Mouse (Mus musculus): ENCODE data around the gene Hspb8. TPM values are rescaled to one million over a fixed set of nuclear protein-coding genes. Genes with fewer than 3 reads are reported as not detected.
A peak's percentile ranks its signal among the peaks of the same experiment; 100 is the strongest.
"Not testable (repeated sequence)": the region's sequence is repeated elsewhere in the genome, so short reads cannot be mapped to it uniquely, and the experiment has no call there.

Hspb8 gene
- polyA plus RNA-seq, 1 experiment = 12.8 TPM

DNA sequence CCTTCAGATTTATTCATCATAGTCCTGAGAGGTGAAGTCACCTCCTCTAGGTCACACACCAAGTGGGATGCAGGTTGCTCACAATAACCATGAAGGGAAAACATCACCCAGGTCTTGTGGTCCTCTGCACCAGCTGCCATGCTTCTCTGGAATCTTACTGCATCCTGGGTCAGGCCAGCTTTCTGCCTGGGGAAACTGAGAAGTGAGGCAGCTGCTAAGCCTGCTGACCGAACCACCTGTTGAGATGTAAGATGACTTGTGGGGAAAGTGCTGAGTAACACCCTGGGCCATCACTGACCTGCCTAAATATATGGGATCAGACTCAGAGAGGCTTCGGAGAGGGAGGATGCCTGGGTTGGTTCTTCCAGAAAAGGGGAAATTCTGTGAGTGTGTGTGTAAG, 4.0 kb upstream of the Hspb8 start:
- WGBS = 80% methylated on average over 2 of the region's 2 CpGs
- no peak overlapping the region for H3K27ac ChIP-seq (ENCODE audit: insufficient read depth, low read depth, low read length)
- TF ChIP-seq POLR2A (IDR thresholded peaks at IDR 0.05; ENCODE audit: low read depth, low read length) (no peak), CTCF (conservative IDR thresholded peaks at IDR 0.05; ENCODE audit: insufficient read depth, insufficient read length, low read depth, low read length) (no peak)
- no peaks in the 10 kb centered on the region for H3K27me3 ChIP-seq (replicated peaks; ENCODE audit: control insufficient read depth, insufficient read depth, low read length)
- no peak for DNase-seq
- no peaks in the 10 kb centered on the region for H3K36me3 ChIP-seq (ENCODE audit: control insufficient read depth, insufficient read depth, low read length)
- H3K4me3 ChIP-seq (ENCODE audit: insufficient read depth, low read depth, low read length) = no peak overlapping the region
- no peaks in the 10 kb centered on the region for H3K4me1 ChIP-seq (ENCODE audit: control insufficient read depth, insufficient read depth, low read length)

DNA sequence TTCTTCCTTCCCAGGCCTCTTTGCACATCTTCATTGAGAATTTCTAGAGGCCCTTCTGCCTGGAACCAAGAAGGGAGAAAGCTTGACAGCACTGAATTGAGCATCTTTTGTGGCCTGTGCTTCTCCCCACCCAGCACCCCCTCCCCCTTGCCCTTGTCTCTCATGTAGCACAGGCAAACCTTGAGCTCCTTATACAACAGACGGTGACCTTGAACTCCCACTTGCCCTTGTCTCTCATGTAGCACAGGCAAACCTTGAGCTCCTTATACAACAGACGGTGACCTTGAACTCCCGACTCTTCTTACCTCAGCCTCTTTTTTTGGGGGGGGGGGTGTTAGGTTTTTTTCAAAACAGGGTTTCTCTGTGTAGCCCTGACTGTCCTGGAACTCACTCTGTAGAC, 3.0 kb upstream of the Hspb8 start:
- not testable (repeated sequence) for H3K36me3 ChIP-seq (ENCODE audit: control insufficient read depth, insufficient read depth, low read length); DNase-seq; H3K4me1 ChIP-seq (ENCODE audit: control insufficient read depth, insufficient read depth, low read length); H3K4me3 ChIP-seq (ENCODE audit: insufficient read depth, low read depth, low read length); H3K27ac ChIP-seq (ENCODE audit: insufficient read depth, low read depth, low read length); H3K27me3 ChIP-seq (replicated peaks; ENCODE audit: control insufficient read depth, insufficient read depth, low read length)
- WGBS = 83% methylated on average over 3 of the region's 3 CpGs

DNA sequence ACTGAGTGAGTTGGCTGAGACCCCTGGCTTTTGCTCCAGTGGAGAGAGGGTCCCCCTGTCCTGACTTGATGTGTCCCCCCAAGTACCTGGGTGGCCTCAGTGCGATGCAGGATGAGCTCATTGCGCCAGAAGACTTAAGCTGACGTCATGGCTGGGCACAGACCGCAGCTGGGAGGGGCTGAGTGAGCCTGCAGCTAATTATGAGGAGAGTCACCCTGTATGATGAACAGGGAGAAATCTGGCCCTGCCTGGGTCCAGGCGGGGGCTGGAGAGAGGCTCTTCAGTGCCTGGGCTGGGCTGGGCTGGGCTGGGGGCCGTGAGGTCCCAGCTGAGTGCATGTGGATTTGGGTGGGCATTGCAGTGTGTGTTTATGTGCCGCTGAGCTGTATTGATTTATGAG, 2.6 kb upstream of the Hspb8 start:
- Histone ChIP-seq H3K36me3 (ENCODE audit: control insufficient read depth, insufficient read depth, low read length) (no peaks in the 10 kb centered on the region), H3K4me1 (ENCODE audit: control insufficient read depth, insufficient read depth, low read length) (no peaks in the 10 kb centered on the region), H3K27ac (ENCODE audit: insufficient read depth, low read depth, low read length) (no peak overlapping the region), H3K4me3 (ENCODE audit: insufficient read depth, low read depth, low read length) (no peak overlapping the region), H3K27me3 (replicated peaks; ENCODE audit: control insufficient read depth, insufficient read depth, low read length) (no peaks in the 10 kb centered on the region)
- DNase-seq = no peak
- TF ChIP-seq CTCF (conservative IDR thresholded peaks at IDR 0.05; ENCODE audit: insufficient read depth, insufficient read length, low read depth, low read length) (no peak), POLR2A (IDR thresholded peaks at IDR 0.05; ENCODE audit: low read depth, low read length) (no peak)
- 65% methylated on average over 7 of the region's 7 CpGs for WGBS

DNA sequence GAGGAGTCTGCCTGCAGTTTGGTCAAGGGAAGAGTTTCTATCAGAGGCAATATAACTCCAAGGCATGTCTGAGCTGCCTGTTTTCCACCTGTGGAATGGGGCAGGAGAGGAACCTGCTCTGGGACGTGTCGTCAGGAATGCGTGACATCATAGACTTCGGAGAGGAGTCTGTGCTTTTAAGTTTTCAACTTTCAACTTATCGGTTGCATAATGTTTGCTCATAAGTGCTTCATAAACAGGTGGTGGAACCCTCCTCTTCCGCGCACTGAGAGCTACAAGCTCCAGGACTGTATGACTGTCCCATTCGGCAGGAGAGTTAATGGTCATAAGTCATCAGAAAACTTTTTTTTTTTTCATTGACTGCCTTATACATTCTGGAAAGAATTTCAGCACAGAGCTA, 1.1 kb upstream of the Hspb8 start:
- H3K27ac ChIP-seq (ENCODE audit: insufficient read depth, low read depth, low read length) = no peak overlapping the region
- 83% methylated on average over 8 of the region's 8 CpGs for WGBS
- H3K4me1 ChIP-seq (ENCODE audit: control insufficient read depth, insufficient read depth, low read length) = no peaks in the 10 kb centered on the region
- H3K4me3 ChIP-seq (ENCODE audit: insufficient read depth, low read depth, low read length) = no peak overlapping the region
- no peak for TF ChIP-seq POLR2A (IDR thresholded peaks at IDR 0.05; ENCODE audit: low read depth, low read length)
- no peak for TF ChIP-seq CTCF (conservative IDR thresholded peaks at IDR 0.05; ENCODE audit: insufficient read depth, insufficient read length, low read depth, low read length)
- no peak for DNase-seq
- no peaks in the 10 kb centered on the region for H3K27me3 ChIP-seq (replicated peaks; ENCODE audit: control insufficient read depth, insufficient read depth, low read length)
- no peaks in the 10 kb centered on the region for H3K36me3 ChIP-seq (ENCODE audit: control insufficient read depth, insufficient read depth, low read length)

DNA sequence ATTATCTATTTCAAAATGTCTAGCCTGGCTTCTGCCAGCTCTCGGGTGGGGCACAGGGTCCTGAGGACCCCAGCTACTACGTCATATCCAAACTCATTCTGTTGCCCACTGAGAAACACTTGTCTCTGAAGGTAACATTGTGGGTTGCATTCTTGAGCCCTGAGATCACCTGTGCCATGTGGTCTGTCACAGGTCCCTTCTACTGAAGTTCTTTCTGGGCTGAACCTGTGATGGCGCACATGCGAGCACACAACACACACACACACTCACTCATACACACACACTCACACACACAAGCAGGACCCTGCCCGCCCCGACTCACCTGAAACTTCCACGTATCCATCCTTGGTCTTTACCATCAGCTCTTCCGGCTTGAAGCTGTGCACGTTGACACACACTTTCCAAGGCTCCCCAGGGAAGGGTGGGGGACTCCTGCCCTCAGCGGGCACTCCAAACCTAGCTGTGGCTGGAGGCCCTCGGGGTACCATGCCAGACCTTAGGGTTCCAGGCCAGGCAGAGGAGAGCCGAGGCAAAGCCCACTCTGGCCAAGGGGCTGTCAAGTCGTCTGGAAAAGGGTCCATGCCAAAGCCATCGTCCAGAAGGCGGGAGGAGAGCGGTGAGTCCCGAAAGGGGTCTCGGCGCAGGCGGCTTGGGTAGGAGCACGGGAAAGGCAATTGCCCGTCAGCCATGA, 728 bp downstream of the Hspb8 start:
- Histone ChIP-seq H3K4me3 (ENCODE audit: insufficient read depth, low read depth, low read length) (peak overlapping the region; percentile 32), H3K36me3 (ENCODE audit: control insufficient read depth, insufficient read depth, low read length) (no peaks in the 10 kb centered on the region), H3K27me3 (replicated peaks; ENCODE audit: control insufficient read depth, insufficient read depth, low read length) (no peaks in the 10 kb centered on the region), H3K27ac (ENCODE audit: insufficient read depth, low read depth, low read length) (no peak overlapping the region), H3K4me1 (ENCODE audit: control insufficient read depth, insufficient read depth, low read length) (no peaks in the 10 kb centered on the region)
- 49% methylated on average over 22 of the region's 22 CpGs for whole genome bisulfite sequencing
- no peak for DNase-seq
- no peak for TF ChIP-seq POLR2A (IDR thresholded peaks at IDR 0.05; ENCODE audit: low read depth, low read length)
- TF ChIP-seq CTCF (conservative IDR thresholded peaks at IDR 0.05; ENCODE audit: insufficient read depth, insufficient read length, low read depth, low read length) = no peak

DNA sequence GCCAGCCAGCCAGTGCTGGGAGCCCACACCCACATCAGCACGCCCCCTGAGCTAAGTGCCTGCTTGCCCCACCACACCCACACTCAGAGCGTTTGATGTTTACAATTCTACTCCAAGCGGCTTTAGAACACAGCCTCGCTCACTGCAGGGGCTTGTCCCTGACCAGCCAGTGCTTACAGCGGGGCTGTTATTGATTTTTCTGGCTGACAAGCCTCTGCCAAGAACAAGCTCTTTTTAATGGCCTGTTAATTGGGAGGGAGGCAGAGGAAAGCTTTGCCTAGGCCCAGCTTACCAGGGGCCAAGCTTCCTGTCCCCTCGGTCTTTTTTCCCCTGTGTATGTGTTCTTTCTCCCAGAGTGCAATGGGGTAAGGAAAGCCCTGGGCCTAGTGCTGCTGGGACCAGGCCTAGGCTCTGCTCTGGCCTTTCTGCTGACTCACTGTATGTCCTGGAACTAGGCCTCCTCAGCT, 1.9 kb downstream of the Hspb8 start:
- TF ChIP-seq CTCF (conservative IDR thresholded peaks at IDR 0.05; ENCODE audit: insufficient read depth, insufficient read length, low read depth, low read length) = no peak
- TF ChIP-seq POLR2A (IDR thresholded peaks at IDR 0.05; ENCODE audit: low read depth, low read length) = no peak
- Histone ChIP-seq H3K4me3 (ENCODE audit: insufficient read depth, low read depth, low read length) (no peak overlapping the region), H3K4me1 (ENCODE audit: control insufficient read depth, insufficient read depth, low read length) (no peaks in the 10 kb centered on the region), H3K36me3 (ENCODE audit: control insufficient read depth, insufficient read depth, low read length) (no peaks in the 10 kb centered on the region), H3K27ac (ENCODE audit: insufficient read depth, low read depth, low read length) (no peak overlapping the region), H3K27me3 (replicated peaks; ENCODE audit: control insufficient read depth, insufficient read depth, low read length) (no peaks in the 10 kb centered on the region)
- 47% methylated on average over 6 of the region's 6 CpGs for WGBS
- peak; percentile 10 for DNase-seq

DNA sequence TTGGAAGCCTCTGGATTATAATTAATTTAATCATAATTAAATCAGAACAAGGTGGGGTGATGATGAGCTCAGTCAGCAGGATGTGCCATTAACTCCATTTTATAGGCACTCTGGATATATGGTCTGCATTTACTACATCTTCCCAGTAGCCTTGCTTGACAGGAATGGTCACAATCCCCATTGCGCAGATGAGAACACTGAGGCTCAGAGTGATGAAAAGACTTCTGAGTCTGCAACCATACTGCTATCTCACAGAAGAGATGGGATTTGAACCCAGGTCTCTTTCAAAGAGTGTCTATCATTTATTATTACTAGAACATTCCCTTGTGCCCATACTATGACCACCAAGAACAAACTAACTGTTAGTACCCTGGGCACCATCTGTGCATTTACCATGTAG, 2.5 kb downstream of the Hspb8 start:
- Histone ChIP-seq H3K4me3 (ENCODE audit: insufficient read depth, low read depth, low read length) (no peak overlapping the region), H3K36me3 (ENCODE audit: control insufficient read depth, insufficient read depth, low read length) (no peaks in the 10 kb centered on the region), H3K27me3 (replicated peaks; ENCODE audit: control insufficient read depth, insufficient read depth, low read length) (no peaks in the 10 kb centered on the region), H3K27ac (ENCODE audit: insufficient read depth, low read depth, low read length) (no peak overlapping the region), H3K4me1 (ENCODE audit: control insufficient read depth, insufficient read depth, low read length) (no peaks in the 10 kb centered on the region)
- TF ChIP-seq CTCF (conservative IDR thresholded peaks at IDR 0.05; ENCODE audit: insufficient read depth, insufficient read length, low read depth, low read length) (no peak), POLR2A (IDR thresholded peaks at IDR 0.05; ENCODE audit: low read depth, low read length) (no peak)
- no peak for DNase-seq
- 100% methylated on average over 1 of the region's 1 CpGs for WGBS
